Mouse (Mus musculus): ENCODE measurements around the gene Hamp. TPM values are rescaled to one million over a fixed set of nuclear protein-coding genes. Genes with fewer than 3 reads are reported as not detected.

Gene Hamp
- total and polyA plus RNA-seq, 2 experiments from 2014 or later = not detected

DNA sequence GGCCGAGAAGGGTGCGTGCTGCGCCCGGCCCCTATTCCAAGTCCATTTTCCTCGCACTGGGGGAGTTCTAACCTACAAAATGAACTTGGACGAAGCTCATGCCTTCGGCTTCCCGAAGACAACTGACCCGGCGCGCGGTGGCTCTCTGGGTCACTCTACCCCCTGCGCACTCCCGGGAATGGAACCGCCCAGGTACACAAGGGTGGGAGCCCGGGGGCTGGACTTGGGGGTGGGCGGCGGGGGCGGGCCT, 29.3 kb upstream of the Hamp start, which contains the start of gene Lsr:
Gene Lsr, minus strand, starts transcription at position 214 of the 250 bp plus-strand sequence.
- Histone ChIP-seq H3K9ac (replicated peaks; ENCODE audit: low read length) (peak within 1 kb of the TSS; percentile 28; the same call in 1 of the 2 replicates), H3K36me3 (ENCODE audit: insufficient read depth, low read length) (no peaks in the 10 kb centered on the region), H3K4me1 (ENCODE audit: insufficient read depth, low read length) (no peaks in the 10 kb centered on the region), H3K27ac (peak within 1 kb of the TSS; percentile 32; the same call in 1 of the 2 replicates), H3K4me3 (ENCODE audit: low read length) (peak within 1 kb of the TSS; percentile 35), H3K9me3 (ENCODE audit: low read length) (no peaks in the 10 kb centered on the region), H3K4me2 (ENCODE audit: low read depth, low read length) (peak within 1 kb of the TSS; percentile 52), H3K27me3 (ENCODE audit: insufficient read depth, low read length) (peaks cover 11% of the 10 kb centered on the region)
- no peak for DNase-seq (ENCODE audit: low spot score)
- TF ChIP-seq CTCF (IDR thresholded peaks at IDR 0.05; ENCODE audit: low read depth) = no peak
- ATAC-seq = peak; percentile 55; the same call in 1 of the 2 replicates
- 1% methylated on average over 19 of the region's 19 CpGs for WGBS

DNA sequence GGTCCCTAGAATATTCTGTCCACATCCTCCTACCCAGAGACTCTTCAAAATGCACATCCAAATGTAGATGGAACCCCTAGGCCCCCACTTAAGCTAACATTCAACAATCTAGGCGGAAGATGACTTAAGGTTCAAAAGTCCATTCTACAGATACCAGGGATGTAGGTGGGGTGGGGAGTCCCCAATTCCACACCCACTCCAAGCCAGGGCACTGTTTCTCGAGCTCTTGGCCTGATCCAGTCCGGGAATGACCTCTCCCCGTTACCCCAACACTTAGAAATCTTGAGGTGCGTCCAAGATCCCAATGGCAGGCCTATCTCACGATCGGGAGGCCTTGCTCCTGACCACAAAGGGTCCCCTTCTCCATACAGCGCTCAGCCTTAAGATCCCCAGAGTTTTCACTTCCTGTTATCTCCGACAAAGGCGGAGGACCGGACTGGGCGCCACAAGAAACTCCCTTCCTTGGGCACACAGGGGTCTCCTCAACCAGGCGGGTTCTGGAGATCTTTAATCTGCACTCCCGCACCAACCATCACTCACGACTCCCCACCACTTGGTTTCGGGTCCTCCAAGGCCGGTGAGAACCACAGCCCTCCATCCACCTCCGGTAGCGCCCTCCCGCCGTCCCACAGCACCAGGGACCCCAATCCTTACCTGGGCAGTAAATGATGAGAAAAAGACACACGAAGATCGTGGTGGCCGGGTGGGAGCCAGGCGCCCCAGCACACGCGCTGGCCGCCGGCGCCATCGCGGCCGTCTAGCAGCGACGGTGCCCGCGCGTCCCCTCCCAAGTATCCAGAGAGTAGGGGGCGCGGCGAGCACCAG, 28.8 kb upstream of the Hamp start:
- no peak for TF ChIP-seq CTCF (IDR thresholded peaks at IDR 0.05; ENCODE audit: low read depth)
- peaks cover 11% of the 10 kb centered on the region for H3K27me3 ChIP-seq (ENCODE audit: insufficient read depth, low read length)
- H3K9ac ChIP-seq (replicated peaks; ENCODE audit: low read length) = peak overlapping the region; percentile 28; the same call in 1 of the 2 replicates
- peak overlapping the region; percentile 32; the same call in 1 of the 2 replicates for H3K27ac ChIP-seq
- WGBS = 6% methylated on average over 41 of the region's 41 CpGs
- H3K4me2 ChIP-seq (ENCODE audit: low read depth, low read length) = peak overlapping the region; percentile 52
- 0 out of 2 replicates have a peak, but pooled peaks have one; percentile 15 for ATAC-seq
- no peaks in the 10 kb centered on the region for H3K36me3 ChIP-seq (ENCODE audit: insufficient read depth, low read length)
- H3K9me3 ChIP-seq (ENCODE audit: low read length) = no peaks in the 10 kb centered on the region
- peak overlapping the region; percentile 35 for H3K4me3 ChIP-seq (ENCODE audit: low read length)
- DNase-seq (ENCODE audit: low spot score) = no peak
- H3K4me1 ChIP-seq (ENCODE audit: insufficient read depth, low read length) = no peaks in the 10 kb centered on the region

DNA sequence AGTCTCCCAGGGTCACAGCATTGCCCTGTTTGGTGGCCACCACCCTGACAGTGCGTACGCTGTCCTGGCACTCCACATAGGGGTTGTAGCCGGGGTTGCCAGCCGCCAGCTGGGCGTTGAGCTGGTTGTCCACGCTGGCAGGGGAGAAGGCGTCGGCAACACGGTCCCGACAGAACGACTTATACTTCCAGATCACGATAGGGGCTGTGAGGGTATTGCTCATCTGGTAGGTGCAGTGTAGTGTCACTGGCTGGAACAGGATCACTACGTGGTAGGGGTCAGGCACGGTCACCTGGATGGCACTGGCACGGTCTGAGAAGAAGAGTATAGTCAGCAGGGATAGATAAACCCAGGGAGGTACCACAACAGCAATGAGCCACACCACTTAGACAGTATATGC, 28.1 kb upstream of the Hamp start:
- peaks cover 11% of the 10 kb centered on the region for H3K27me3 ChIP-seq (ENCODE audit: insufficient read depth, low read length)
- no peak overlapping the region for H3K9ac ChIP-seq (replicated peaks; ENCODE audit: low read length)
- no peaks in the 10 kb centered on the region for H3K9me3 ChIP-seq (ENCODE audit: low read length)
- no peak overlapping the region for H3K27ac ChIP-seq
- no peak for TF ChIP-seq CTCF (IDR thresholded peaks at IDR 0.05; ENCODE audit: low read depth)
- no peak for DNase-seq (ENCODE audit: low spot score)
- H3K36me3 ChIP-seq (ENCODE audit: insufficient read depth, low read length) = no peaks in the 10 kb centered on the region
- ATAC-seq = no peak
- no peak overlapping the region for H3K4me3 ChIP-seq (ENCODE audit: low read length)
- H3K4me1 ChIP-seq (ENCODE audit: insufficient read depth, low read length) = no peaks in the 10 kb centered on the region
- 89% methylated on average over 15 of the region's 15 CpGs for WGBS
- peak overlapping the region; percentile 21; the same call in 1 of the 2 replicates for H3K4me2 ChIP-seq (ENCODE audit: low read depth, low read length)

DNA sequence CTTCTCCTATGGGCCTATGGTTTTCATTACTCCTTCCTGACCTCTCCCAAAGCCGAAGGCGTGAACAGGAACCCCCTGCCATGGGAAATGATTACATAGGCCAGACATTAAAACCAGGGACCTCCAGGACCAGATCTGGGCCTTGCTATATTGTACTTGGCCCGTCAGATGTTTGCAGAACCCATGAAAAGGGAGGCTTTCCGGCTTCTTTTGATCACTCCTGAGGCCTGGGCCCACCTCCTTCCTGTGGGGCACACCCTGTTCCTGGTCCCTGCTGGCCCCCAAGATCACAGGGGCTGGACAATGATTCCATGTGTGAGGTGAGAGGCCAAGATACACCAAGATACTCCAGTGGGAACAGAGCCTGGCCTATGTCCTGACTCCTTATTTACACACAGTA, 25.3 kb upstream of the Hamp start:
- Histone ChIP-seq H3K9ac (replicated peaks; ENCODE audit: low read length) (no peak overlapping the region), H3K4me1 (ENCODE audit: insufficient read depth, low read length) (no peaks in the 10 kb centered on the region), H3K27me3 (ENCODE audit: insufficient read depth, low read length) (peaks cover 11% of the 10 kb centered on the region), H3K27ac (no peak overlapping the region), H3K4me2 (ENCODE audit: low read depth, low read length) (no peak overlapping the region), H3K36me3 (ENCODE audit: insufficient read depth, low read length) (no peaks in the 10 kb centered on the region), H3K4me3 (ENCODE audit: low read length) (no peak overlapping the region), H3K9me3 (ENCODE audit: low read length) (no peaks in the 10 kb centered on the region)
- no peak for TF ChIP-seq CTCF (IDR thresholded peaks at IDR 0.05; ENCODE audit: low read depth)
- DNase-seq (ENCODE audit: low spot score) (no peak), ATAC-seq (no peak)
- 81% methylated on average over 4 of the region's 4 CpGs for WGBS

DNA sequence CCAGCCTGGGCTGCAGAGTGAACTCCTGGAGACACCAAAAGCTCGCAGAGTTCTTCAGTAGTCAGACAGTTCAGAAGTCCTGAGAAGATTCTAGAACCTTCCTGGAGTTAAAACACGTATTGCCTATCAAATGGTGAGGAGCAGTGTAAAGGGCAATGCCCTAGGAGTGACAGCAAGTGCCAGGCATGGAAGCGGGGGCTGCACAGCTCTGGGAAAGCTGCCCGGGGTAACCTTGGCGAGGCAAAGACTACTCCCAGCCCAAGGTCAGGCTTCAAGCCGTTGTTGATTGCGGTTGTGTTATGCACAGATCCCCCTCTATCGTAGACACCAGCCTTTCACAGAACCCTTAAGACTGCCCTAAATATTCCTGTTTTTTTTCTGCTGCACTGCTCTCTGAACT, 24.8 kb upstream of the Hamp start:
- Histone ChIP-seq H3K4me1 (ENCODE audit: insufficient read depth, low read length) (no peaks in the 10 kb centered on the region), H3K27ac (no peak overlapping the region), H3K9ac (replicated peaks; ENCODE audit: low read length) (no peak overlapping the region), H3K4me3 (ENCODE audit: low read length) (no peak overlapping the region), H3K4me2 (ENCODE audit: low read depth, low read length) (no peak overlapping the region), H3K27me3 (ENCODE audit: insufficient read depth, low read length) (peaks cover 9% of the 10 kb centered on the region), H3K9me3 (ENCODE audit: low read length) (no peaks in the 10 kb centered on the region), H3K36me3 (ENCODE audit: insufficient read depth, low read length) (no peaks in the 10 kb centered on the region)
- no peak for DNase-seq (ENCODE audit: low spot score)
- no peak for ATAC-seq
- WGBS = 91% methylated on average over 8 of the region's 8 CpGs
- TF ChIP-seq CTCF (IDR thresholded peaks at IDR 0.05; ENCODE audit: low read depth) = no peak

DNA sequence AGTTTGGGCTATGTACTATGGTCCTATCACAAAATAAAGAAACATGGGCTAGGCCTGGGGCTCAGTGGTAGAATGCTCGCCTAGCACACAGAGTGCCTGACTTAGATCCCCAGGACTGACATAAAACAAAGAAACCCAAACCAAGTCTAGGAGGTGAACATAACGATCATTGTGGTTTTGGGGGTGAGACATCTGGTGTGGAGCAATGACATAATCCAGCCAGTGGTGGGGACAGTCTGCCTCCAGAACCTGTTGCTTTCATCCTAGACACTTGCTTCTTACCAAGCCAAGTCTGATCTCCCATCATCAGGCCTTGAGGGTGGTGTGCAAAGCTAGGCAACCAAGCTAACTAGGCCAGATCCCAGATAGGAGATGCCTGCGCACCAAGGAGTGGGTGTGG, 22.8 kb upstream of the Hamp start:
- WGBS = 85% methylated on average over 3 of the region's 3 CpGs

DNA sequence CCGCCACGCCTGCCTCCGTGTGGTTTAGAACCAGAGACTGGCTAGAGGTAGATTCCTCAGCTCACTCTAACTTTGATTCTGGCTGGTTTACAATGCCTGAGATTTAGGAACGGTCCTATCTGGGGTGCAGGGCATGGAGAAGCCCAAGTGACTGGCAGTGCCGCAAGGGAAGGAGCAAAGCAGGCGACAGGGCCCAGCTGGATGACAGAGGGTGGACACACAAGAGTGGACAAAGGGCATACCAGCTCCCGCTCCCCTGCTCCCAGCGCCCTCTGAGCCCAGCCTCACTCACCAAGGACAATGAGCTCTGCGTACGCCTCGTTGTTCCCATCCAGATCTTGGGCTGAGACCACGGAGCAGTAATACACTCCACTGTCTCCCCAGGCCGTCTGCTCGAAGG, 21.8 kb upstream of the Hamp start:
- DNase-seq (ENCODE audit: low spot score) (no peak), ATAC-seq (no peak)
- Histone ChIP-seq H3K36me3 (ENCODE audit: insufficient read depth, low read length) (no peaks in the 10 kb centered on the region), H3K27me3 (ENCODE audit: insufficient read depth, low read length) (no peaks in the 10 kb centered on the region), H3K4me3 (ENCODE audit: low read length) (no peak overlapping the region), H3K9ac (replicated peaks; ENCODE audit: low read length) (no peak overlapping the region), H3K4me2 (ENCODE audit: low read depth, low read length) (no peak overlapping the region), H3K4me1 (ENCODE audit: insufficient read depth, low read length) (no peaks in the 10 kb centered on the region), H3K27ac (no peak overlapping the region), H3K9me3 (ENCODE audit: low read length) (no peaks in the 10 kb centered on the region)
- no peak for TF ChIP-seq CTCF (IDR thresholded peaks at IDR 0.05; ENCODE audit: low read depth)
- 63% methylated on average over 14 of the region's 14 CpGs for WGBS

More for the DNA sequence above, 22.8 kb upstream of the Hamp start:
- ATAC-seq (no peak), DNase-seq (ENCODE audit: low spot score) (no peak)
- no peak overlapping the region for H3K4me2 ChIP-seq (ENCODE audit: low read depth, low read length)
- no peak overlapping the region for H3K9ac ChIP-seq (replicated peaks; ENCODE audit: low read length)
- no peaks in the 10 kb centered on the region for H3K36me3 ChIP-seq (ENCODE audit: insufficient read depth, low read length)
- TF ChIP-seq CTCF (IDR thresholded peaks at IDR 0.05; ENCODE audit: low read depth) = no peak
- H3K4me1 ChIP-seq (ENCODE audit: insufficient read depth, low read length) = no peaks in the 10 kb centered on the region
- H3K27me3 ChIP-seq (ENCODE audit: insufficient read depth, low read length) = no peaks in the 10 kb centered on the region
- H3K27ac ChIP-seq = no peak overlapping the region
- H3K9me3 ChIP-seq (ENCODE audit: low read length) = no peaks in the 10 kb centered on the region
- no peak overlapping the region for H3K4me3 ChIP-seq (ENCODE audit: low read length)
